ENCODE assay signal across 20 mouse cellular contexts in the genomic region with DNA sequence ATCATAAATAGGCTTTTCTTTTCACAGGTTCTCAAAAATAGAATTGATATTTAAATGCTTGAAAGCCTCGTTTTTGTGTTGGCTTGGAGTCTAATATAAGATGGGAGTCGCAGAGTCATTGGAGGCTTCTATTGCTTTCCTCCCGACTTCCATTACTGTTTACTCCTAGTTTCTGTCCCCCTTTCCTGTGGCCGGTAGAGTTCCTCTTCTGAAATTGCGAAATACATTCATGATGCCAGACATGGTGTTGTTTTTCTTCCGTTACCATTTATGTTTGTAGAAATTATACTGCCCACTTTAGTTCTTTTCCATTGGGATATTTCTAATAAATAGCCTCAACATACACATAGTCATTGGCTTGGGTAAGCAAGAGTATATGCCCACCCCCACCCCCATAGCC.
DNase-seq lines count a peak whose midpoint lies in the region; ATAC-seq and TF ChIP-seq lines count a peak whose summit lies in the region.
"Had no signal": no experiment of that assay in that cellular context is flagged by ENCODE, and none has a peak within 500 bp of the region (broad histone marks: within the 10 kb centered on the region; RNA-seq: fewer than 3 reads in every experiment).

No protein-coding gene starts in this region.

- TF ChIP-seq CTCF in lung, embryonic 14.5 days (IDR thresholded peaks at IDR 0.05; ENCODE audit: low read depth), result no peak
- TF ChIP-seq CTCF in bone marrow macrophage, adult 2 months (IDR thresholded peaks at IDR 0.05; ENCODE audit: low read depth, low read length), result no peak

- DNase-seq in hindbrain, embryonic 11.5 days (ENCODE audit: low spot score), result peak; percentile 0
- DNase-seq in hindbrain, embryonic 10.5 days (ENCODE audit: low spot score), result no peak
- DNase-seq in lung, embryonic 14.5 days, result peak; percentile 1
- DNase-seq in lung, postnatal 4 days, result no peak
- no peak for DNase-seq in cerebellum, adult 8-10 months
- DNase-seq: adrenal gland, postnatal 10 days; cerebellum, adult 2 months; cerebellum, postnatal 14 days; gastrocnemius, adult 2 months; gastrocnemius, postnatal 25 days; heart, adult 11 months; heart, postnatal 14 days had no signal

- ATAC-seq in hindbrain, embryonic 11.5 days (ENCODE audit: low FRiP score), result no peak
- ATAC-seq in lung, embryonic 14.5 days (ENCODE audit: insufficient read depth), result no peak
- peak; percentile 69; the same call in 1 of the 2 replicates for ATAC-seq in common myeloid progenitor, adult 5-6 weeks (replicated peaks; ENCODE audit: low read depth, poor library complexity, severe bottlenecking)
- no peak for ATAC-seq in intestine, embryonic 15.5 days
- ATAC-seq: forebrain, embryonic 13.5 days; intestine, postnatal 0 days had no signal

- H3K9ac ChIP-seq in hindbrain, embryonic 11.5 days (ENCODE audit: low read depth, low read length), result no peak overlapping the region
- H3K9ac ChIP-seq in lung, embryonic 14.5 days, result no peak overlapping the region
- no peak overlapping the region for H3K9ac ChIP-seq in intestine, embryonic 15.5 days
- H3K9ac ChIP-seq: forebrain, embryonic 13.5 days; heart, embryonic 15.5 days had no signal

- no peaks in the 10 kb centered on the region for H3K27me3 ChIP-seq in hindbrain, embryonic 11.5 days (ENCODE audit: control insufficient read depth, insufficient read depth, low read length)
- H3K27me3 ChIP-seq in hindbrain, embryonic 10.5 days (ENCODE audit: insufficient read depth, poor library complexity, severe bottlenecking), result no peaks in the 10 kb centered on the region
- H3K27me3 ChIP-seq in lung, embryonic 14.5 days (ENCODE audit: insufficient read depth, low read length), result no peaks in the 10 kb centered on the region
- no peaks in the 10 kb centered on the region for H3K27me3 ChIP-seq in intestine, embryonic 15.5 days (replicated peaks)
- H3K27me3 ChIP-seq: forebrain, embryonic 13.5 days; heart, embryonic 15.5 days had no signal

- no peak overlapping the region for H3K4me3 ChIP-seq in hindbrain, embryonic 11.5 days (ENCODE audit: low read depth, low read length)
- no peak overlapping the region for H3K4me3 ChIP-seq in hindbrain, embryonic 10.5 days
- no peak overlapping the region for H3K4me3 ChIP-seq in lung, embryonic 14.5 days (ENCODE audit: low read depth, low read length)
- H3K4me3 ChIP-seq in bone marrow macrophage, adult 2 months (ENCODE audit: insufficient read depth, low read length), result no peak overlapping the region
- H3K4me3 ChIP-seq in intestine, embryonic 15.5 days (replicated peaks), result no peak overlapping the region
- H3K4me3 ChIP-seq: embryonic facial prominence, embryonic 10.5 days; forebrain, embryonic 13.5 days; gastrocnemius, adult 2 months; heart, embryonic 15.5 days had no signal

- H3K4me2 ChIP-seq in hindbrain, embryonic 11.5 days (replicated peaks; ENCODE audit: low read depth, low read length), result no peak overlapping the region
- H3K4me2 ChIP-seq in lung, embryonic 14.5 days, result no peak overlapping the region
- H3K4me2 ChIP-seq in intestine, embryonic 15.5 days (replicated peaks), result no peak overlapping the region
- H3K4me2 ChIP-seq: forebrain, embryonic 13.5 days; heart, embryonic 11.5 days; heart, embryonic 15.5 days had no signal

- no peaks in the 10 kb centered on the region for H3K36me3 ChIP-seq in hindbrain, embryonic 11.5 days (ENCODE audit: control insufficient read depth, insufficient read depth, low read length)
- H3K36me3 ChIP-seq in hindbrain, embryonic 10.5 days, result no peaks in the 10 kb centered on the region
- no peaks in the 10 kb centered on the region for H3K36me3 ChIP-seq in lung, embryonic 14.5 days (ENCODE audit: insufficient read depth)
- H3K36me3 ChIP-seq in intestine, embryonic 15.5 days, result no peaks in the 10 kb centered on the region
- H3K36me3 ChIP-seq: embryonic facial prominence, embryonic 10.5 days; heart, embryonic 15.5 days had no signal

- H3K4me1 ChIP-seq in hindbrain, embryonic 11.5 days (replicated peaks; ENCODE audit: control insufficient read depth, insufficient read depth, low read length), result no peaks in the 10 kb centered on the region
- H3K4me1 ChIP-seq in hindbrain, embryonic 10.5 days (replicated peaks), result peaks cover 13% of the 10 kb centered on the region
- H3K4me1 ChIP-seq in lung, embryonic 14.5 days (ENCODE audit: insufficient read depth), result no peaks in the 10 kb centered on the region; the same call in 1 of the 2 replicates
- H3K4me1 ChIP-seq in bone marrow macrophage, adult 2 months (ENCODE audit: control insufficient read depth, insufficient read depth, low read length), result peaks cover 3% of the 10 kb centered on the region
- H3K4me1 ChIP-seq in intestine, embryonic 15.5 days (replicated peaks), result 0 out of 2 replicates have a peak, but pooled peaks cover 4% of the 10 kb centered on the region
- H3K4me1 ChIP-seq: heart, embryonic 15.5 days had no signal

- H3K9me3 ChIP-seq in hindbrain, embryonic 11.5 days (ENCODE audit: control insufficient read depth, low read length), result no peaks in the 10 kb centered on the region
- H3K9me3 ChIP-seq in hindbrain, embryonic 10.5 days, result no peaks in the 10 kb centered on the region
- H3K9me3 ChIP-seq in lung, embryonic 14.5 days (ENCODE audit: low read depth, low read length), result no peaks in the 10 kb centered on the region
- no peaks in the 10 kb centered on the region for H3K9me3 ChIP-seq in intestine, embryonic 15.5 days
- H3K9me3 ChIP-seq: embryonic facial prominence, embryonic 10.5 days; forebrain, embryonic 13.5 days; heart, embryonic 15.5 days had no signal

- 92% methylated on average over 6 of the region's 6 CpGs for WGBS in hindbrain, embryonic 11.5 days
- WGBS in hindbrain, embryonic 10.5 days, result 91% methylated on average over 6 of the region's 6 CpGs
- WGBS in lung, embryonic 14.5 days, result 77% methylated on average over 6 of the region's 6 CpGs
- WGBS in intestine, embryonic 15.5 days, result 81% methylated on average over 6 of the region's 6 CpGs

- TF ChIP-seq POLR2A in bone marrow macrophage, adult 2 months (IDR thresholded peaks at IDR 0.05; ENCODE audit: borderline replicate concordance, low read depth, low read length), result no peak

- H3K27ac ChIP-seq in hindbrain, embryonic 11.5 days (ENCODE audit: low read depth, low read length), result no peak overlapping the region
- H3K27ac ChIP-seq in hindbrain, embryonic 10.5 days, result no peak overlapping the region
- H3K27ac ChIP-seq in lung, embryonic 14.5 days (ENCODE audit: low read depth), result no peak overlapping the region
- H3K27ac ChIP-seq in bone marrow macrophage, adult 2 months (ENCODE audit: insufficient read depth, low read depth, low read length), result peak overlapping the region; percentile 61; the same call in 1 of the 2 replicates
- no peak overlapping the region for H3K27ac ChIP-seq in intestine, embryonic 15.5 days
- H3K27ac ChIP-seq: embryonic facial prominence, embryonic 10.5 days; forebrain, embryonic 13.5 days; gastrocnemius, adult 2 months; heart, embryonic 15.5 days had no signal

Comparison
In these comparisons a context has a peak if more than half of its experiments do, and no peak if none do; other contexts are left out.
1. DNase-seq: peak in hindbrain, embryonic 11.5 days (single experiment) and lung, embryonic 14.5 days (single experiment); none in hindbrain, embryonic 10.5 days (single experiment), lung, postnatal 4 days (0 of 2) and cerebellum, adult 8-10 months (single experiment).